Mouse (Mus musculus): ENCODE results near the gene Zfpl1. TPM values are rescaled to one million over a fixed set of nuclear protein-coding genes. Genes with fewer than 3 reads are reported as not detected.

Gene Zfpl1
- 47.2 TPM for polyA plus RNA-seq (2017; shearing (Covaris generic))

DNA sequence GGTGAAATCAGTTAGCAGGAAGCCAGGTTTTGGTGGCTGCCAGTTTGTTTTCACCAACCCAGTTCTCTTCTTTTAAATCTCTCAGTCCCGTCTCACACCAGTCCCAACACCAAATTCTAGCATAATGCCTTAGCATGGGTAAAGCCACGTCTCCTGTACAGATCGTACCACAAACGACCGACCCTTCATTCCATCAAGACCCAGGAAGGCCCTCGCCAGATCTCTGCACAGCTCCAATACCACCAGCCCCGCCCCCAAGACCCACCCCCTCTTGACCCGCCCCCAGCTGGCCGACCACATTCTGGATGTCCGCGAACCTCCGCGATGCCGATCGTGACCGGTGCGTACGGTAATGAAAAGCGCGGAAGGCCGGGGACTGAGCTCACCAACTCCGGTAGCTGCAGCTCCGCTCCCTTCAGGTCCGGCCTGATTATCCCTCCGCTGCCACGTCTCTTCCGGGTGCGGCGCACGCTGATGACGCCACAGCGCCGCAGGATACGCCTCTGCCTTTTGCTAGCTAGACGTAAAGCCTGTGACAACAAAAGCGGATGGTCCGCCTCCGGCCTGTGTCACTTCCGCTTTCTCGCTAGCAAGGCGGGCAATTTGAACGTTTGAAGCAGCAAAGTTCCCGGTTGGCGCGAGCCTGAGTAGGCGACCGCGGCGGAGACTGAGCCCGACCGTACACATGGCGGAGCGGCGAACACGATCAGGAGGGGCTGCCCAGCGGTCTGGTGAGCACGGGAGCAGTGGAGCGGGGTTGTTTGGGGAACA lies at the start of gene Zfpl1, which contains the start of gene Cdca5:
Gene Zfpl1 (minus strand): TSS at position 479 of the 771 bp plus-strand sequence.
Gene Cdca5 (plus strand): TSS at position 506 of the 771 bp plus-strand sequence.

DNA sequence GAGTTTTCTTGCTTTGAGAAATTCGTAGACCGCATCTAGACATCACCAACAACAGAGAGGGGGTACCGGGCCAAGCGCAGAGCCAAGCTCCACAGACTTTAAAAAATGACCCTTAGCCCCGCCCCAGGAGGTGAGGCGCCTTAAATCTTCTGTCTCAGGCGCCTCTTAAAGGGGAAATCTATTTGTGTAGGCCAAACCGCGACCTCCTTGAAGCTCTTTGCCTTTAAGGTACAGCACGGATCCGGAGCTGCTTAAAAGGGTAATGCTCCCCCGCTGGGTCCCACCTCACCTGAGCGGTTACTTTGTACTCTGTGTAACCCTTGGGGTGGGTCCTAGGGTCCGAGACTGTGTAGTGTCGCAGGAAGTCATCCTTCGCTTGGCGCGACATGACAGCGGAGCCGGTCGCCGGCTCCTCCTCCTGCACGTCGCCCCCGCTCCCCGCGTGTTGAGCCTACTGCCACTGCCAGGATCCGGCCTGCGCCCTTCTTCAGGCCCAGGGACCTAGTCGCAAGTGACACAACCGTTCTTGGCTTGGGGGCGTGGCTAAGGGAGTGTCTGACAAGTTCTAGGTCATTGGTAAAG lies 43.1 kb upstream of the Zfpl1 start, which contains the start of gene Snx15:
Gene Snx15 (minus strand): TSS at position 545 of the 582 bp plus-strand sequence.

DNA sequence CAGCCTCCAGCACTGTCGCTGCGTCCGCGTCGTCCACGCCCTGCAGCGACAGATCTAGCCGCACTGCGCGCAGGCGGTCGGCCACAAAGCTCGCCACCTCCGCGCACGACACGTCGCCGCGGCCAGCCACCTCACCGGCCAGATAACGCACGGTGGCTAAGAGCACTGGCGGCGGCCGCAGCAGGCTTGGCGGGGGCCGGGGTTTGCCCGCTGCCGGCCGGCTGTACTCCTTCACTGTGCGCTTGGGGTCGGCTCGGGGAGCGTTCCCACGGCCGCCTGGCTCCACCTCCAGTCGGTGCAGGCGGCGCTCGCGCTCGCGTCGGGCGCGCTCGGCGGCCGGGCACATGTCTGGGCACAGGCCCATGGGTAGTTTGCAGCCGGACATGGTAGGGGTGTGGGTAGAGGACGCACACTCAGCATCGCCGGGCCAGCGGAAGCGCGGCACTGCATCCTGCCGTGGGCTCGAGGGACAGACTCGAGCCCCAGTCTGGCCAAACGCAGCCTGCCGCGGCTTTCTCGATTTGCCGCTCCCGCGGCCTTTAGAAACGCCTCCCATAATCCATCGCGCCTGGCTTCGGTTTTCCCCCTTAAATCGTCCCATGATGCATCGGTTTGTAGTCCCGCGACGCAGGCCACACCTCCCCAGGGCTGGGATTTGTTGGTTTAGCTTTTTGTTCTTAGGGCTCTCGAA lies 33.4 kb upstream of the Zfpl1 start, which contains the start of gene Sac3d1:
Gene Sac3d1 (minus strand): TSS at position 665 of the 691 bp plus-strand sequence.

DNA sequence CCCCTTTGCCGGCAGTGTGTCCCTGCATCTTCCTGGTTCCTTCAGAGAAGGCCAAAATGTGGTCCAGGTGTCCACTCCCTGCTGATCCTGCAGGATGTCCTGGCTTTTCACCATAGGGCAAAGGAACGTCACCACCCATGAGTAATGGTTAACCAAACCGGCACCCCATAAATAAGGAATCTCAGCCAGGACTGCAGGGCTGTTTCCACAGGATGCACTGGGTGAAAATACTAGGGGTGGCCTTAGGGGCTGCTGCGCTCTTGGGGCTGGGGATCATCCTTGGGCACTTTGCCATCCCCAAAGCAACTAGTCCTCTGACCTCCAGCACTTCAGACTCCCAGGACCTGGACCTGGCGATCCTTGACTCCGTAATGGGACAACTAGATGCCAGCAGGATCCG lies 20.8 kb upstream of the Zfpl1 start, which contains the start of gene Naaladl1:
Gene Naaladl1 (plus strand): TSS at position 197 of the 400 bp plus-strand sequence.

DNA sequence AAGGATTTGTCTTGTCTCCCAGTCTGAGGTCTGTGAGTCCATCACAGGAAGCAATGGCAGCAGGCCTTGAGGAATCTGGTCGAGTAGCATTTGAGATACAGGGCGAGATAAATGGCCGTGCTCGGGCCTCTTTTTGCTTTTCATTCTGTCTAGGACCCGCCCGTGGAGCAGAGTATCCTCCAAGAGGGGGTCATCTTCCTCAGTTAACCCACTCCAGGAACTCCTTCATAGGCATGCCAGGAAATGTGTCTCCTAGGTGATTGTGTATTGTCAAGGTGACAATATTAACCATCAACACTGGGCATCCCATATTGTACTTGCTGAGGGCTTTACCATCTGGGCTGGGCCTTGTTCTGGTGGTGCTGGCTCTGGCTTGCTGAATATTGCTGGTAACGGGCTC lies 9.4 kb upstream of the Zfpl1 start, which contains the start of gene AC131692.1:
Gene AC131692.1 (plus strand): TSS at position 301 of the 400 bp plus-strand sequence.

DNA sequence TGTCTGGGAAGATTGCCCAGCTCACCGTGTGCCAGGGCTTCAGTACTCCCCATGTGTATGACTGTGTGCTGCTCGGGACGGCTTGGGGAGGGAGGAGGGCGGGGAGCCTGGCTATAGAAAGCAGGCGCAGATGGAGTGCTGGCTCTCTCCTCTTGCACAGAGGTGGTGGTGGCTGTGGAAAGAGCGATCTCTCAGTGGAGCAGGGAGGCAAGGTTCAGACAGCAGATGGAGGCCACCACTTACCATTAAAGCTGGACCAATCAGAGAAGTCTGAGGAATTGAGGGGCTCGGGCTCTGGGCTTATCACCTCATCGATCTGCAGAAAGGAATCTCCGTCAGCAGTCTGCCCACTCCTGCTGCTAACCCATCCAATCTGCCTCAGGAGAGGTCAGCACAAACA lies 2.6 kb downstream of the Zfpl1 start, which contains the start of gene Gm28374:
Gene Gm28374 (minus strand): TSS at position 101 of the 400 bp plus-strand sequence.

DNA sequence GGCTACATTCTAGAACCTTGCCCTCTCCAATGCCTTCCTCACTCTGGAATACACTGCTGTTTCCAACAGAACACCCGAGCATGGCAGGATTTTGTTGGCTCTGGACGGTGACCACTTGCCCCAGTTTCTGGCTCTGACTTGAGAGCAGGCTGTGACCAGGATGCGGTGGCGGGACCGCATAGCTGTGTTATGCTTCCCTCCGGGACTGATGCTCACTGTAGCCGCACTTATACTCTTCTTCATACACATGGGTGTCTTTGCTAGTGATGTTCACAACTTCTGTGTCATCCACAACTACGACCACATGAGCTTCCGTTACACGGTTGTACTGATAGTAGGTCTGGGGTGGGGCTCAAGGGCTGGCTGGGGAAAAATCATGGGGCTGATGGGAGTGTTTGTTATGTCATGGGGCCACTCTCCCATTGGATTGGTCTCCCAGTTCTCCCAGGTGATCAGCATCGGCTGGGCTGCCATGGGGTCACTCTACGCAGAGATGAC lies 4.7 kb downstream of the Zfpl1 start, which contains the start of gene Tmem262:
Gene Tmem262 (plus strand): TSS at position 51 of the 498 bp plus-strand sequence.

DNA sequence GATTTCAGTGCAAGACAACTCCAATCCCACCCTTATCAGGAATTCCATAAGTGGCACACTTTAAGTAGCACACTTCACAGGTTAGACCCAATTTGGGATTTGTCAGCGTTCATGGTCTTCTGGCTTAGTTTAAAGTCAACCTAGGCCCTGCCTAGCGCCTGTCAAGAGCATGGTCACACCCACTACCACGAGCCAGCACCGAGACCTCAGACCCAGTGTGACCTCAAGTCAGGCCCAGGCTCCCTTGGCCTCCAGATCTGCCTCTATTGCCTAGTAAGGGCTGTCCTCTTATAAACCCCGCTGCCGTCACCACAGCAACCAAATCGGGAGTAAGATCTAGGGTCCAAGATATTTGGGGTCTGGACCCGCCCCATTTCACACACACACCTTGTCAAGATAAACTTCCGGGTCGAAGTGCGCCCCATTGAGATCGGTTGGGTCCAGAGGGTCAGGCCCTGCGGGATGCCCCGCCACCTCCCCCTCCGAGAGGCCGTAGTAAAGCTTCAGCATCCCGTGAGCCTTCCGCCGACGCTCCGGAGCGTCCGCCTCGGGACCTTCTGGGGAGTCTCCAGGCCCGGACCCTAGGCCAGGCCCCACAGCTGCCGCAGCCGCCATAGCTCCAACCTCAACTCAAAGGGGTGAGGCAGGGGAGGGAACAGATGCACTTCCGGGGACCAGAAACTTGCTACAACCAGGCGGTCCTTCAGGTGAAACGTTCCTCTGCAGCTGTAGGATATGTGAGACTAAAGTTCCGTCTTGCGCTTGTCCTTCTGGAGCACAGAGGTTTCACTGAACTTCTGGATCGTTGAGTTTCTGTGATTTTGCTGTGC lies 8.0 kb downstream of the Zfpl1 start, which contains the start of gene Vps51:
Gene Vps51 (minus strand): TSS at position 668 of the 830 bp plus-strand sequence.

DNA sequence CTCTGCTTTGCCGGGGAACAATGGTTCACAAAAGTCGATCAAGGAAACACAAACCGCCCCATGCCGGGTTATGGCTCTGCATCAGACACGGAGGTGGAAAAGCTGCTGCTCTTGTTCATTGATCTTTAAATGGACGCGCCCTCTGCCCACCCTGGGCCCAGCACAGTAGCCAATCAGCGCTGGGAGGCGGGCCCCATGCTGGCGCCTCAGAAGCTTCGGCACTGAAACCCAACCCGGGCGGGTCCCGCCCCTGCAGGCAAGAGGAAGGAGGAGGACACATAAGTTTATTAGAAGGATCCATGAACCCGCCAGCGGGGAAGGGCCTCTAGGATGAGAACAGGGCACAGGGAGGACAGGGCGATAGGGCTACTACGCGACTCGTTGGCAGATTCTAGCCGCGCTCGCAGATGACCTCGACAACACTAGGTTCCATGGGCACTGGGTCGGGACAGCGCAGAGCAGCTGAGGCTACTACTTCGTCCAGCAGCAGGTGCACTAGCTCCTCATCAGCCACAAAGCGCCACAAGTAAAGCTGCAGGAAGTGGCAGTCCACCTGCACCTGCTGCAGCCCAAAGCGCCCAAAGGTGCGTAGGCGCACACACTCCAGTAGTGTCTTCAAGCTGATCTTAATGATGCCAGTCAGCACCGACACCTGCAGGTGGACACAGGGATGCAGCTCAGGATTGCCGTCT lies 16.9 kb downstream of the Zfpl1 start, which contains the start of gene Tm7sf2:
Gene Tm7sf2 (minus strand): TSS at position 650 of the 692 bp plus-strand sequence.

DNA sequence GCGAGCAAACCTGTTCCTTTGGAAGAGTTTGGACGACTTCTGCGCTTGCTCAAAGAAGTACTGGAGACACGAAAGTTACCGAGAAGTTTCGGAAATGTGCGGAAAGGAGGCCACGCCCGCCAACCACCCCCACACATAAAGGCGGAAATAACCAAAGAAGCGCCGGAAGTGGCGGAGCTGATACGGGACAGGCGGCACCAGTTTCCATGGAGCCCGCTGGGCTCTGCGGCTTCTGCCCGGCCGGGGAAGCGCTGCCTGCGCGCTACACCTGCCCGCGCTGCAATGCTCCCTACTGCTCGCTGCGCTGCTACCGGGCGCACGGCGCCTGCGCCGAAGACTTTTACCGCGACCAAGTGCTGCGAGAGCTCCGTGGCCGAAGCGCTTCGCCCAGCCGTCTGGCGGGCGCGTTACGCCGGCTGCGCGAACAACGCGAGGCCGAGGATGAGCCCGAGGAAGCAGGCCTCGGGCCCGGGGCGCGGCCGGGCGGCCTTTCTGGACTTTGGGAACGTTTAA lies 23.7 kb downstream of the Zfpl1 start, which contains the start of gene Znhit2:
Gene Znhit2 (plus strand): TSS at position 172 of the 513 bp plus-strand sequence.

DNA sequence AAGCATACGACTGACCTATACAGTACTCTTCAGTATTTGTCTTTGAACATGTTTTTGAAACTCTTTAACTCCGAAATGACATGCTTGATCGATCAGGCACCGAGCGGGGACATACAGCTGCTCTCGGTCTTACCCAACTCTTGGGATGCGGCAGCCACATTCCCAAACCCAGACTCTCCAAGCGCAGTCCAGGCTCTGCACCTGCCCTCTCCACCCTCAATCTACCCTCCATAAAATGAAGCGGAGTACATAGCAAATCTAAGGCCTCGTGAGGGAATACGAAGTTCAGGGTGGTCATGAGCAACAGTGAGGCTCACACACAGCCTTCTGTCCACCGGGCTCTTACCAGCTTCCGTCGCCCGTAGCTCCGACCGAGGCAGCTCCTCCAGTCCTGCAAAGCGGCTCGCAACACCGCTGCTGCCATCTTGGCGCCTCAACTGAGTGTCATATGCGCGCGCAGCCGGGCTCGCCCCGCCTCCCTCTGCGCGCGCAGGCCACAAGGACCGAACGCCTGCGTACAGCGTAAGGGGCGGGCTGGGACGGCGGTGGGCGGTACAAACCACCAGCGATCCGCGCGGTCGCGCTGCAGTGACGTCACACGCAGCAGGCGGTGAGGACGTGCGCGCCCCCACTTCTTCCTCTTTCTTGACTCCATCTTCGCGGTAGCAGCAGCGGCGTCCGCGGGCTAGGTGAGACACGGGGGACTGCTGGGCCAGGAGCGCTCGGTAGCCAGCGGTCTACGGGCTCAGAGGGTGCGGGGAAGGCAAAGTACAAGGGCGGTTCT lies 27.3 kb downstream of the Zfpl1 start, which contains the start of the genes Mrpl49 and Fau:
Gene Mrpl49 (minus strand): TSS at position 473 of the 784 bp plus-strand sequence.
Gene Fau (plus strand): TSS at position 532 of the 784 bp plus-strand sequence.

DNA sequence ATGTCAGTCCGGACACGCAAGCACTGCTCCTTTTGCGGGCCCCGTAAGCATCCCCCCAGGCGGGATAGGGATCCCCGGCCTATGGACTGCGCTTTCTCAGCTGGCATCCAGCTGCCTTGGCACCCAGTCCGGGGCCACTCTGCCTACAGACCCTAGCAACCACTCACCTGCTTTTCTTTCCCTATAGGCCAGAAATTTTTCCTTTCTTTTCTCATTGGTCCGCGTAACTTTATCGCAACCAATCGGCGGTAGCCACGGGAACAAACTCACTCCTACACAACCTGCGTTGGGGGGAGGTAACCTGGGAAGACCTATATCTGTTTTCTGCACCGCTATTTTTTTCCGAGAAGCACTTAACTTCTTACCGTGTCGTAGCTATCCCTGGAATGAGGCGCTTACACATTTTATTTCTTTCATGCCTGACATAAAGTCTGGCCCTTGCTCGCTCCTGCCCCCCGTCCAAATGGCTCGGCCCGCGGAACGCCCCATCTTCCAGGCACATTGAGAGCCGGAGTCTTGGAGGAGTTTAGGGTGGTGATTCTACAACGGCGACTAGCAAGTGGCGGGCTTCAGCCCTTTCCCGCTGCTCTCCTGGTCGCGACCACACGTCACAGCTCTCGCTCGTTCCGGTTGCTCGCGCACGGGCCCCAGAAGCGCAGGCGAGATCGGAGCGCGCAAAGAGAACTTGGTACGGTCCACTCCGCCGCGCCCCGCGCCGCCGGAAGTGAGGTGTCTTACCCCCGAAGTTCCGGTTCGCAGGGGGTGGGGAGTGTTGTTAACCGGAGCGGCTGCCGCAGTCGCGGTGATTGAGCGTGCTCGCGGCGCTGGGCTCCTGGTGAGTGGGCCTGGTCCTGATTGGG lies 38.2 kb downstream of the Zfpl1 start, which contains the start of gene Syvn1:
Gene Syvn1 (plus strand): TSS at position 283 of the 860 bp plus-strand sequence.

Other genes with a start within 250 kb of the Zfpl1 start
- gene Frmd8, start 209.7 kb downstream of the Zfpl1 start, polyA plus RNA-seq (2017; shearing (Covaris generic)) = 335 TPM
- gene Slc25a45, start 207.1 kb downstream of the Zfpl1 start, polyA plus RNA-seq (2017; shearing (Covaris generic)) = 44.8 TPM
- gene Tigd3, start 190.8 kb downstream of the Zfpl1 start, polyA plus RNA-seq (2017; shearing (Covaris generic)) = 0.36 TPM
- gene Dpf2, start 171.9 kb downstream of the Zfpl1 start, polyA plus RNA-seq (2017; shearing (Covaris generic)) = 210 TPM
- gene Cdc42ep2, start 160.1 kb downstream of the Zfpl1 start, polyA plus RNA-seq (2017; shearing (Covaris generic)) = 0.14 TPM
- gene Pola2, start 120.8 kb downstream of the Zfpl1 start, polyA plus RNA-seq (2017; shearing (Covaris generic)) = 57.4 TPM
- gene Slc22a20, start 98.8 kb downstream of the Zfpl1 start, polyA plus RNA-seq (2017; shearing (Covaris generic)) = not detected
- gene Capn1, start 69.1 kb downstream of the Zfpl1 start, polyA plus RNA-seq (2017; shearing (Covaris generic)) = 84.5 TPM
- gene Syvn1, start 38.4 kb downstream of the Zfpl1 start, polyA plus RNA-seq (2017; shearing (Covaris generic)) = 51.3 TPM
- gene Mrpl49, start 27.2 kb downstream of the Zfpl1 start, polyA plus RNA-seq (2017; shearing (Covaris generic)) = 61.3 TPM
- 1,170 TPM for gene Fau, start 27.1 kb downstream of the Zfpl1 start, polyA plus RNA-seq (2017; shearing (Covaris generic))
- 5.8 TPM for gene Znhit2, start 23.8 kb downstream of the Zfpl1 start, polyA plus RNA-seq (2017; shearing (Covaris generic))
- 15.6 TPM for gene Tm7sf2, start 16.6 kb downstream of the Zfpl1 start, polyA plus RNA-seq (2017; shearing (Covaris generic))
- 73.4 TPM for gene Vps51, start 7.7 kb downstream of the Zfpl1 start, polyA plus RNA-seq (2017; shearing (Covaris generic))
- not detected for gene Tmem262, start 4.9 kb downstream of the Zfpl1 start, polyA plus RNA-seq (2017; shearing (Covaris generic))
- gene Gm28374, start 2.7 kb downstream of the Zfpl1 start, polyA plus RNA-seq (2017; shearing (Covaris generic)) = 1.7 TPM
- 3.9 TPM for gene Cdca5, start within 50 bp of the Zfpl1 start, polyA plus RNA-seq (2017; shearing (Covaris generic))
- not detected for gene AC131692.1, start 9.5 kb upstream of the Zfpl1 start, polyA plus RNA-seq (2017; shearing (Covaris generic))
- not detected for gene Naaladl1, start 20.8 kb upstream of the Zfpl1 start, polyA plus RNA-seq (2017; shearing (Covaris generic))
- 1.5 TPM for gene Sac3d1, start 33.7 kb upstream of the Zfpl1 start, polyA plus RNA-seq (2017; shearing (Covaris generic))
- gene Snx15, start 43.3 kb upstream of the Zfpl1 start, polyA plus RNA-seq (2017; shearing (Covaris generic)) = 42.8 TPM
- gene Batf2, start 56.0 kb upstream of the Zfpl1 start, polyA plus RNA-seq (2017; shearing (Covaris generic)) = not detected
- gene Arl2, start 56.6 kb upstream of the Zfpl1 start, polyA plus RNA-seq (2017; shearing (Covaris generic)) = 28.6 TPM
- gene Majin, start 99.4 kb upstream of the Zfpl1 start, polyA plus RNA-seq (2017; shearing (Covaris generic)) = not detected
- not detected for gene Gpha2, start 141.4 kb upstream of the Zfpl1 start, polyA plus RNA-seq (2017; shearing (Covaris generic))
- 6.7 TPM for gene Ppp2r5b, start 150.9 kb upstream of the Zfpl1 start, polyA plus RNA-seq (2017; shearing (Covaris generic))
- gene Atg2a, start 156.7 kb upstream of the Zfpl1 start, polyA plus RNA-seq (2017; shearing (Covaris generic)) = 42.5 TPM
- 8.5 TPM for gene Ehd1, start 191.8 kb upstream of the Zfpl1 start, polyA plus RNA-seq (2017; shearing (Covaris generic))
- 0.10 TPM for gene Cdc42bpg, start 221.5 kb upstream of the Zfpl1 start, polyA plus RNA-seq (2017; shearing (Covaris generic))

All from CD4-positive, CD25-positive, alpha-beta regulatory T cell, adult 9 weeks (primary cell).